Mouse (Mus musculus): ENCODE measurements around the gene Dlgap1.

Gene Dlgap1

DNA sequence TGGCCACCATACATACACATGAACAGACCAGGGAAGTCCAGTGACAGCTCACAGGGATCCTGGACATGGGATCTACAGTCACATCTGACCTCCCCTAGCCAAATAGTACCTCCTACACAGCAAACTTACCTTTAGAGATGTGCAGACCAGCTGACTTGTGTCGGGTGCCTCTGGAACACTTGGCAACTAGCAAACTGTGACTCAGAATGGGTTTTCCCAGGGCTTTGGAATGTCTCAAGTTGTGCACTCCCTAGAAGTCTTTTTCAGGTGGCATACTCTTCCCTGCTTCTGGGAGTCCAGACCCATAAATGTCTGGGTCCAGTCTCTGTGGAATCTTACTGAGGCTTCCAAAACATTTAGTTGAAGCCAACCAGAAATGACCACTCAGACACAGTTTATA lies 772.8 kb downstream of the Dlgap1 start:
- DNase-seq, result no peak

DNA sequence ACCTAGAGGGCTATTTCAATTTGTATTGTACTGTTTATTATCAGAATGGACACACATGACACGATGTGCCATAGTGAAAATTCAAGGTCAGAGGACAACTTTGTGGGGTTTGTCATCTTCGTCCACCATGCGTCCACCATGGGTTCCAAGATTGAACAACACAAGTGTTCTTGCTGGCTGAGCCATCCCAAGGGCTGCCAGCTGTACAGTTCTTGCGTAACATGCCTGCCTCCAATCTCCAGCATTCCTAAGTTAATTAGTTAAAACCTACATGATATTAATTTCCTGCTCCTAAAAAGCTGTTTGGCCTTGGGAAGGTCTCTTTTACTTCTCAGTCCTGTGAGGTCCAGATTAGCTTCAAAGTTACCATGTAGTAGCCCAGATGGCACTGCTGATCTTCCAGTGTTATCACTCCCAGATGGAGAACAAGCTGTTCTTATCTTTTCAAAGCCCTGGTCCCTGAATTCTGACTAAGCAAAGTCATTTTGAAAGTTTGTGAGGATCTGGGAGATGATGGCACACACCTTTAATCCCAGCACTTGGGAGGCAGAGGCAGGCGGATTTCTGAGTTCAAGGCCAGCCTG lies 775.8 kb downstream of the Dlgap1 start:
- no peak for DNase-seq

DNA sequence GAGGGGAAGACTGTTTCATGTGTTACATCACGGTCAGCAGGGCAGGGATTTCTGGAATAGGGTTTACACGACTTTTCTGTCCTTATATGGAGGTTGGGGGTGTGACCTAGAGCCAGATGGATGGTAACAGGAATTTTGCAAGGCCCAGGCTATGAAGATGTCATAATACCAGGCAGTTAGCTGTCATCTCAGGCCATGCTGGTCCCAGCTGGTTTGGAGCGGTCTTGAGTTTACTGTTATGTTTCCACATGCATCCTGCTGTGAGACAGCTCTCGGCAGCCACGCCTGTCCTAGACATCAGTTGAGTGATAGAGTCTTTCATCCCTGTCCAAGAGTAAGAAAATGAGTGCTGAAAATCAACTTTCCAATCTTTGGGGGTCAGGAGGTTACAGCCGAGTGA lies 776.5 kb downstream of the Dlgap1 start:
- DNase-seq, result no peak

DNA sequence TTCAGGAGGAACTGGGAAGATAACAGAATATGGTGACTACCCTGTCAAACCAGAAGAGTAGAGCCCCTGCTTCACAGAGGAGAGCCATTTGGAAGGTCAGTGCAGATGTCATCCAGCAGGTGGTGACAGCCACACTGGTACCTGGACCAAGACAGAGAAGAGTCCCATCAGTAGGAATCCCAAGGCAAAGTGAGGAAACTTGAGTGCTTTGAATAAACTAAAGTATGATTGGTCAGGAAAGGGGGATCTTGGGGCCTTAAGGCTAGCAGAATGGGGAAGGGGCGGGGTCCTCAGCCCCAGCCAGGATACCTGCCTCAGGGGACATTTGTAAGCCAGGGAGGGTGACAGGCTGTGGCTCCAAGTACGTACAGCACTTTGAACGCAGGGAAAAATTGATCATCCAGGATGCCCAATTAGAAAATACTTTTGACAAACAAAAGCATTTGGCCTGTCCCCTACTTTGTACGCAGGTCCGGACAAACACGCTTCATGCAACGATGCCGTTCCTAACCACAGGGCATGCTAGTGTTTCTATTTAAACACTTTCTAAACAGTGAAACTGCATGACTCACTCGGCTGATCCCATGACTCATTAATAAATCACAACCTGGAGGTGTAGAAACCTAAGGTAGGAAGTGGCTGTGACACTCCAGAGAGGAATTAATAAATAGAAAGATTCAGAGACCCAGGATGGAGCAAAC lies 777.7 kb downstream of the Dlgap1 start:
- DNase-seq, result peak; percentile 46

DNA sequence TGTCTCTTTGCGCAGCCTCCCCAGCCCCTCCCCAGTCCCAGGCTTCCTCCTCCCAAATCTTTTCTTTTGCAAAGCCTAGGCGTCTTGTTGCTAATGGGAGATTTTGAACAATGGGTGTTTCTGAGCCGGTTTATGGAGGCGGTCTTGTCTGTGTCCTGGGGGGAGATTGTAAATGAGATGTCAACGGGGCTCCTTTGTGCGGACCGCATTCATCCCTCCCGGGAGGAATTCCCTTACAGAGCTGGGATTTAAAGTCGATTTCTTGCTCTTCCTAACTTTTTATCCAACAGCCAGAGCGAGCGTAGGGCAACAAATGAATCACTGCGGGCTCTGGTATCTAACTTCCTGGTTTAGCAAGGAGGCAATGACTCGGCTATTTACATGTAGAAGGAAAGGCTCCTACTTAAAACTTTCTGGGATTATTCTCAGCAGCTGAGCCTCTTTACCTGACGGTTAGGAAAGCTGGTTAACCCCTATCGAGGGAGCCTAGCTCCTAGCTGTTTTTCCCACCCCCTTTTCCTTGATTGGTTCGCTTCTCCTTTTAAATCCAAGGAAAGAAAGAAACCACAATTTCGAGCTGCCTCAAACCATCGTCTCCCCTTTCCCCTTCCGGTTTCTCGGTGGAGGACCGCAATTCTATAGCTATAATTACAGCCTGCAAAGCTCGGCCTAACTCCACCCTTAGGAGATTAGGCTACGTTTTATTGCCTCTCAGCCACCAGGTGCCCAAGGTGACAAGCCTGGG lies 779.0 kb downstream of the Dlgap1 start:
- DNase-seq, result no peak

DNA sequence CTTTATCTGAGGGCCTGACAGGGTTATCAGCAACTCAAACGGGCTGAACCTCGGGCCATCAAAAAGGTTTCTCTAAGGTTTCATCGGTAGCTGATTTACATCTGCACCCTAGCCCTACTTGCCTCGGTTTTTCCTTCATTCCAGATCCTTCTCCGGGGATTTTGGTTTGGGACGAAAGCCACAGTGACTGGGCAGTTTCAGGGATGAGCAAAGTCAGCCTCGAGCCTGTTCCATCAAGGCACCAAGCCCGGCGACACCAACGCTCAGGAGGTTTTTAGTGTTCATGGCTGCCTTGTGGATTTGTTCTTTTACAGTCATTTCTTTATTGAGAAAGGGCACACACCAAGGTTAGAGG lies 779.6 kb downstream of the Dlgap1 start:
- no peak for DNase-seq

DNA sequence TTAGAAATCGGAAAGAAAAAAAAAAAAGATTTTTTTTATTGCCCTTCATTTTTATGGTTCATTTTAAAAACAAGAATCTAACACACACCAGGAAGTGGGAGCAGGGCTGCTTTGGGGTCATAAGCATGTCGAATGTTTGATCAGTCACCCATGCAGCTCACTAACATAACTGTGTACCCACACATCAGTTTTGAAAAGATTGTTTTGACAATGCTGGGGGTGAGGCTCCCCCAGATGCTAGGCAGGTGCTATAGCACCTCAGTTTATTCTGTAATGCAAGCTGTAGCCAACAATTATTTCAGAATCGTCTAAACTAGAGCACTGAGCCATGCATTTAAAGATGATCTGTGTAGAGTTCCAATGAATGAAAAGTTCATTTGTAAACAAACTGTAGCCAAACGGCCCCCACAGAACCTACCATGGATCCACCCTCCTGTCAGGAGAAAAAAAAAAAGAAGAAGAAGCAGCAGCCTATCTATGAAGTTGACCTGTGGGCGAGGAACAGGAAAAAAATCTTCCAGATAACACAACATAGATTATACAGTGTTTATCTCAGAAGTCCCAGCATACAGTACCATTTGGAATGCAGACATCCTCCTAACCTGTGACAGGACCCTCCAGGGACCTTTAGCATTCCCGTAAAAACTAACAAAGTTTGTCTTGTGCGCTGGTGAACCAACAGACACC lies 780.2 kb downstream of the Dlgap1 start:
- DNase-seq, result no peak

DNA sequence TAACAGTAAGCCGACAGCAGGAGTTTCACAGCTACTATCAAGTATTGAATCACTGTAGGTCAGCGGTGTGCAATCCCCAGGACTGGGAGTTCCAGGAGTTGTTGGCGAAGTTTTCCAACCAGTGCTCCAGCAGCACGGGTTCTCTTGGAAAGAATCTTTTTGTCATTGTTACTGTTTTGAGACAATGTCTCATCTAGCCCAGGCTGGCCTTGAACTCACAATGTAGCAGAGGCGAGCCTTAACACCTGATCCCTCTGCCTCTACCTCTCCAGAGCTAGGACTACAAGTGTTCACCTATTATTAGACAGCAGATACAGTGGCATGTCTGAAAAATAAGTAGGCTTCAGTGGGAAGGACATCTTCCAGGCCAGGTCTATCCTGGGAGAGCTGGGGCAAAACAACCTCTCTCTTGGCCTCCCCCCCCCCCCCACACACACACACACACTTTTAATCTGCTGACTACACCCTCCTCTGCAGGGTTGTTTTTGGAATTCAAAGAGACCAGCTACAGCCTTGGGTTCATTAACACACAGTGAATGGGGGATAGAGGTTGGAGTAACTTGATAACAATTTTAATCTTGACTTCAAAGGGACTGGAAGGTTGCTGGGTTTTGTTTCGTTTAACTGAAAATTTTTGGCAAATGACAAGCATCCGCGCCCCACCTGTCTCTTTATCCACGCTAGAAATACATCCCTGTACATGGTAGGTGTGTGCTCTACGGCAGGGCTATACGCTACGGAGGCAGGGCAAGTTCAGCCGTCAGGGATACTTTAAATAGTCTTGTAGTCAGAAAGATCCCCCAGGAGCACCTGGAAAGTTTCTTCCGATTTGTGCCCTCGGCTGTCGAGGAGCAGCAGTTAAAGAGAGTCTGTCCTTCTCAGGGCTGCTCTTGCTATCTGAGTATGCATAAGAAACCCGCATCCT lies 781.6 kb downstream of the Dlgap1 start:
- no peak for DNase-seq

DNA sequence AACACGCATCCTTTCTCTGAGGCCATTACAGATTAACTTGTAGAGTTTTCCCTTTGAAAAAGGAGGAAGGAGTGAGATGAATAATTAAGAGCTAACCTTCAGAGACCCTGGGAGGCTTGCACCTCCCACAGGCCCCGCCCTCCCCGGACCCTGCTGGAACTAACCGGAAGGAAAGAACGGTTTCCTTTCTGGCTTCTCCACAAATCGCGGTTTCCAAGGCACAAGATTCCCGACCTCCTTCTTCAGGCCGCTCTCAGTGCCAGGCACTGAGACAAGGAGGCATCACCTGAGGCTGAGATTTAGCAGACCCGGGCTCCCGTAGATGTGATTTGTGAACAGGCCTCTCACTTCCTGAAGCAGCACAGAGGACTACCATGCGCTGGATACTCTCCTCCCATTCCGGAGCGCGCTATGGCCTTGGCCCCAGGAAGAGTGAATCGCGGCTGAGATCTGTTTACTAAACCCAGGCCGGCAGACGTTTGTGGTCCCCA lies 782.3 kb downstream of the Dlgap1 start:
- DNase-seq, result no peak

DNA sequence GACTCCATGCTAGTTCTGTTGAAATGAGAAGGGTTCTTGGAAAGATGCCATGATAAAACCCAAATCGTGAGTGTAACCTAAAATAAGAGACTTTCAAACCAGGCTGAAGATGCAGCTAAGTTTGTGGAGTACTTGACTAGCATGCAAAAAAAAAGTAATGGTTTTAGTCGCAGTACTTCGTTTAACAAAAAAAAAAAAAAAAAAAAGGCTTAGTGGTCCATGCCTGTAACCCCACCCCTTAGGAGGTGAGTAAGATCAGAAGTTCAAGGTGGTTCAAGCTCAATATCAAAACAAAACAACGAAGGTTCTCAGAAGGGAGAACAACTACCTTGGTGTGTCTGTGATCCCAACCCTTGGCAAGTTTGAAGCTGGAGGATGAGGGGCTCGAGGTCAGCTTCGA lies 782.8 kb downstream of the Dlgap1 start:
- DNase-seq, result no peak

DNA sequence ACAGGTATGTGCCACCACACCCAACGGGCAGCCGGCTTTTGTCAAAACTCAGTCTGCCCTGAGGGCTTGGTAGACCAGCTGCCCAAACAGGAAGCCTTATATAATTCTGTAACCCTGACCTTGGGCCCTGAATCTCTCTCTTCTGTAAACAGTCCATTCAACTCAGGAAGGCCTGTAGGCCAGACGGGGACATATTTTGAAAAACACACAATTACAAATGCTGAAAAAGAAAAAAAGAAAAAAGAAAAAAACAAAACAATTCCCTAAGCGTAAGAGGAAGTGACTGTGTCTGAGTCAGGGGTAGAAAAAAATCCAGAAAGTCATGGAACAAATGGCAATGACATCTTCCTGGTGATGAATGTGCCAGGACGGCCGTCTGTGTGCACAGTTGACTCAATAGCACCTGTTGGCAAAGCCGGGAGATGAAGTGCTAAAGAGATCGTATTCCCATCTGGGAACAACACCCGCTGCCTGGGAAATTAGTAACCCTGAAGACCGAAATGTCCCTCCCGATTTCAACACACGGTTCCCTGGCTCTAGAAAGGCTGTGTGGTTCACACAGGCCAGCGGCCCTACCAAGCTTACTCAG lies 784.7 kb downstream of the Dlgap1 start:
- DNase-seq, result peak; percentile 54

DNA sequence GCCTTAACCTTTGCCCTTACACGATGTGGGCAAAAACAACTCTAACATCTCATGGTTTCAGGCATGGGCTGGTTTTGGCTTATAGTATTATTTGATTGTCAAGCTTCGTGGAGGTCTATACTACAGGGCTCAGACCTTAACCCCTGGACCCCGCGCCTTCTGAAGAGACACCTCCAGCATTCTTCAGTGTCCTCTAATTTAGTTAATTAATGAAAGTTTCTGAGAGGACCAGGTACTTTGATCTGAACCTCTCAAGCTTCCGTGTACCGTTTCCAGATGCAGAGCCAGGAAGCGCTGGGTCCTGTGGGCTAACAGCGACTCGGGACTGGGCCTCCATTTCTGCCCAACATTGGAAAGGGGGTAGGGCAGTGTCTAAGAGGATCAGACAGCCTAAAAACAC lies 785.2 kb downstream of the Dlgap1 start:
- no peak for DNase-seq

DNA sequence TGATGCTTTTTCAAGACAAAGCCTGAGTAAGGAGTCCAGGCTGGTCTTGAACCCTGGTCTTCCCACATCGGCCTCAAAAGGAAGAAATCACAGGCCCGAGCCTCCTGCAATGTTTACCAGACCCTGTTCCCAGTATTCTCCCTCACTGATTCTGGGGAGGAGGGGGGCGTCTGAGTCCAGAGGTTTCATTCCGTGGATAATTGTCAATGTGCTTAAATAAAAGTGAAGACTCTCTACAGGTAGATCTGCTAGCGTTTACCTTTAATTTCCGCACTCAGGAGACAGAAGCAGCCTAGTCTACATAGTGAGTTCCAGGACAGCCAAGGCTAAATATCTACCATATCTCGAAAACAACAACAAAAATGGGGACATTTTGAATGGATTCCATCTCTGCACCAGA lies 785.8 kb downstream of the Dlgap1 start:
- DNase-seq, result no peak

DNA sequence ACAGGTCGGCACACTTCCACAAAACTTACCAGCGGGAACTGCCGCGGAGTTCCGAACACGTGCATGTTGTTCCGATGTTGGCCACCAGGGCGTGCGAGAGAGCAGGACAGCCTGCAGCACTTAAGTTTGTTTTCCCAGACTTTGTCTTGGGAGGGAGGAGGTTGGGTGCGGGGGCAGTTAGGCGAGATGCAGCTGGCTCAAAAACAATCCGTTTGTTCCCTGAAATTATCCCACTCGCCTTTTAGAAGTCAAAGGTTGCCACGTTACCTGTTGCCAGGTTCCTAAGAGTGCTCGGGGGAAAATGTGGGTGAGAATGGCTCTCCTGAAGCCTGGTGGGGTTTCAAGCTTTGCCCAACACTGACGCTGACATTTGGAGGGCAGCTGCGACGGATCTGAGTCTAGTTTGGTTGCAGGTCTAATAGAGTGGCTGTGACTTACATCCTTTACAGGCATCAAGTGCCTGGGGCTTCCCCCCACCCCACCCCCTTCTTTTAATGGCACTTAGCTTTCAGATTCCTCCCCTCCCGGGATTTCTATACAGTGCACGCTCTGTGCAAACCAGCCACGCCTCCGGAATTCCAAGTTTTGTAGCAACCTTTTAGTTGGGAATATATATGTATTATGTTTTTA lies 786.3 kb downstream of the Dlgap1 start:
- DNase-seq, result peak; percentile 82

DNA sequence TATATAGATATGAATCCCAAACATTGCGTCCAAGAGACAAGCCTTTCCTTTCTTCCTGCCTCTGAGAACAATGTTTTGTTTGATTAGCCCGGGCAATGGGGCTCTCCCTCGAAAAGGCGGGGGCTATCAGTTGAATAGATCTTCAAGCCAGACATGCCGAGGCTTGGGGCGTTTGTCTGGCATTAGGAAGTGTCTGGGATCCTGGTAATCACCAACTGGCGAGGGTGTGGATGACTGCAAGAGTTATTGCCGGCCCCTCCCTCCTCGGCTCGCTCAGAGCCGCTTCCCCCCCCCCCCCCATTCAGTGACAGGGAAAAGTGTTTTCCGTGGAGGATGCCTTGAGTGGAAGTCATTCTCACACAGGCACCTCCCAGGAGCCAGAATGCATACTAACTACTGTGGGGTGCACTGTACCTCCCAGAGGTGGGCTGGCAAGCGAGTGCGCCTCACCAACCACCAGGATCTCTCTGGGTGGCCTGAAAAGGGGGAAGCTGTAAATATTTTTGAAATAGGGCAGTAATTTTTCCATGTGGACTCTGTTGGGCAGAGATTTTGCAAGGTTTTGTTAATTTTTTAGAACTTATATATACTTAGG lies 786.9 kb downstream of the Dlgap1 start:
- no peak for DNase-seq

DNA sequence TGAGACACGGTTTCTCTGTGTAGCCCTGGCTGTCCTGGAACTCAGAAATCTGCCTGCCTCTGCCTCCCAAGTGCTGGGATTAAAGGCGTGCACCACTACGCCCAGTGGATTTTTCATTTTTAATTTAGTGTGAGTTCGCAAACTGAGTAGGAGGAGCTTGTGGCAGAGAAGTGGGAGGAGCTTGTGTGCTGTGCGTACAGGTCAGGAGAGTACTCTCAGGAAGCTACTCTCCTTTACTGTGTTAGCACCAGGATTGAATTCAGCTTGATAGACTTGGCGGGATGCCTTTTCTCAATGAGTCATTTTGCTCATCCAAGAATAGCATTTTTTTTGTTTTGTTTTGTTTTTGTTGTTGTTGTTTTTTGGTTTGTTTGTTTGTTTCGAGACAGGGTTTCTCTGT lies 793.1 kb downstream of the Dlgap1 start:
- DNase-seq, result no peak

DNA sequence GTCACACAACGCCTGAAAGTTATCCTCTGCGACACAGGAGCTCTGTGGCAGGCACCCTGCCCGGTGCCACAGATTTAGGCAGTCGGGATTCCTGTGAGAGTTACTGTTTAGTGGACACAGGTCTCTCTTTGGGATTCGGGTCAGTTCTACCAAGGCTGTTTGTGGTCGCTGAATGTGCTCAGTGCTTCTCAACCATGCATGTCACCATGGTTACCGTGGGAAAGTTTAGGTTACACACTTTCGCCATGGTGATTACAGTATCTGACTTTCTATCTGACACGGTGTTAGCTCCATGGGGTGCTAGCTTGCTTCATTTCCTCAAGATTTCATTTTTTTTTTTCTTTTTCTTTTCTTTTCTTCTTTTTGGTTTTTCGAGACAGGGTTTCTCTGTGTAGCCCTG lies 793.8 kb downstream of the Dlgap1 start:
- no peak for DNase-seq

DNA sequence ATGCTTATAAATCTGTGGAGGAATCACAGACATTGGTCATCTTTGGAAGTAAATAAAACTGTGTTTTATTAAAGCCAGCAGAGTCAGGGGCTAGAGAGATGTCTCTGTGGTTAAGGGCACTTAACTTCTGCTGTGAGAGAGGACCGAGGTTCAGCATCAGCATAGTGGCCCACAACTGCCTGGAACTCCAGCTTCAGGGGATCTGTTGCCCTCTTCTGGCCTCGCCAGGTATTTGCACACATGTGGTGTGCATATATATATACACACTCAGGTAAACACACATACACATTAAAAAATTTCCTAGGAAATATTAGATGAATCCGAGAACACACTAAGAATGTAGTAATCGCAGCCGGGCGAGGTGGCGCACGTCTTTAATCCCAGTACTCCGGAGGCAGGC lies 796.5 kb downstream of the Dlgap1 start:
- no peak for DNase-seq

DNA sequence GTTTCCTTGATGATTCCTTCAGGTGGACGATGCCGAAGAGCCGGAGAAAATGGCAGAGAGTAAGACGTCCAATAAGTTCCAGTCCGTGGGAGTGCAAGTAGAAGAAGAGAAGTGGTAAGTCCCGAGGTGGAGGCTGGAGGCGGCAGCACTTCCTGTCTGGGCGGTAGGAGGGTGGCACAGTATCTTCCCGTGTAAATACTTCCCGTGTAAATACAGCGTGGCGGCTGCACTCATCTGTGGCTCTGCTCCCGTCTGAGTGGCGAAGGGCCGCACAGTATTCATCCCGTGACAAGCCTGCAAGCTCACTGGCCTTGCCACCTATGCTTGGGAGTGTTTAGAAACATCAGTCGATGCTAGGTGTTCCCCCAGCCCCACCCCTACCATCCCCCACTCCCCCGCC lies 797.1 kb downstream of the Dlgap1 start:
- DNase-seq, result no peak

DNA sequence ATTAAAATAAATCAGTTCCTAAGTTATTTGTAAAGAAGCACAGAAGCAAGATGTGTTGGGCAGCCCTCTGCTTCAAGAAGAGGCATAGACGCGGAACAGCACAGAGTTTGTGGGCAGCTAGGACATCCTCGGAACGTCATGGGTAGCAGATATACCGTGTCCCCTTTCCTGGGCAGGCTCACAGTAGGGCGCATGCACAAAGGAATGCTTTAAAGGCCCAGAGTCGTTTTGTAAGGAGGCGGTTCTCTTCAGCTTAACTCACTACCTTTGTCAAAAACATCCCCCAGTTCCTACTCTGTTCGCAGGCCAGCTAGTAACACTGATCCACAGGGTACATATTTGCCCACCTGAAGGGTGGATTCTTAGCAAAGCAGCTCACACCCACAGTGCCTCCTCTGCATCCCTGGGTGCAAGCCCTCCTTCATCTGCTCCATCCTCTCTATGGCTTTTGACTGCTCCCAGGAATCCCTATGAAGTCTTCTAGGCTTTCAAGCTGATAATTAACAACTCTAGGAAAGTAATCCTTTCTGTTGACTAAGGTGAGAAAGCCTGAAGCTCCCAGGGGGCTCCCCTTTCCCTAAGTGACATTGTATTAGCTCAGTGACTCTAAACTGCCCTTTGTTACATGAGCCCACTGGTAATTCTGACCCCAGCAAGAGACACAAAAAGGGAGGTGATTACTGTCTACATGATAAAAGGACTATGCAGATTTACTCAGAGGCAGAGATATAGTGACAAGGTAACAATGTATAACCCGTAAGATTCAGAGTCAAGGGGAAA lies 803.4 kb downstream of the Dlgap1 start:
- DNase-seq, result no peak
